Mouse (Mus musculus) adrenal gland, postnatal 4 days (tissue): ENCODE measurements around the gene Itga6. TPM values are rescaled to one million over a fixed set of nuclear protein-coding genes. Genes with fewer than 3 reads are reported as not detected.

Experiments used
- DNase-seq, 2 experiments: peaks; one replicate each; pipeline ENCODE4 v3.0.0; 2021 to 2022; ENCODE audit warnings: low spot score in 2 of 2, mixed read lengths in 2 of 2
- total RNA-seq, 2 experiments: library from RNA; stranded (reverse); gene quantifications; 2 replicates each; pipeline ENCODE4 v1.2.3; 2021

Gene Itga6
- total RNA-seq, 2 experiments from 2014 or later, result 240 to 287 TPM

GRCm38 (mm10) chr2:71760091-71760490 lies 14.7 kb downstream of the Itga6 start:
- DNase-seq, result no peak

- no peak for DNase-seq
Measured at GRCm38 (mm10) chr2:71761081-71761480, 15.7 kb downstream of the Itga6 start.

GRCm38 (mm10) chr2:71764525-71764924 lies 19.1 kb downstream of the Itga6 start:
- DNase-seq, result no peak

GRCm38 (mm10) chr2:71764961-71765735 lies 19.7 kb downstream of the Itga6 start:
- no peak for DNase-seq

GRCm38 (mm10) chr2:71766007-71766406 lies 20.6 kb downstream of the Itga6 start:
- DNase-seq, result no peak

- no peak for DNase-seq
Measured at GRCm38 (mm10) chr2:71767019-71767610, 21.7 kb downstream of the Itga6 start.

GRCm38 (mm10) chr2:71771762-71772161 lies 26.3 kb downstream of the Itga6 start:
- no peak for DNase-seq

- no peak for DNase-seq
Measured at GRCm38 (mm10) chr2:71773714-71774113, 28.3 kb downstream of the Itga6 start.

GRCm38 (mm10) chr2:71774246-71774951 lies 29.0 kb downstream of the Itga6 start:
- no peak for DNase-seq

- no peak for DNase-seq
Measured at GRCm38 (mm10) chr2:71775201-71775611, 29.8 kb downstream of the Itga6 start.

GRCm38 (mm10) chr2:71779266-71779888 lies 34.0 kb downstream of the Itga6 start:
- DNase-seq, result no peak

- no peak for DNase-seq
Measured at GRCm38 (mm10) chr2:71780016-71780415, 34.6 kb downstream of the Itga6 start.

GRCm38 (mm10) chr2:71785260-71785659 lies 39.8 kb downstream of the Itga6 start:
- no peak for DNase-seq

GRCm38 (mm10) chr2:71786060-71786459 lies 40.6 kb downstream of the Itga6 start:
- no peak for DNase-seq

GRCm38 (mm10) chr2:71786591-71787155 lies 41.3 kb downstream of the Itga6 start:
- DNase-seq, result peak; percentile 46 to 52

GRCm38 (mm10) chr2:71787156-71787590 lies 41.8 kb downstream of the Itga6 start:
- DNase-seq, result peak in 1 of 2 experiments; percentile 37

- peak in 1 of 2 experiments; percentile 17 for DNase-seq
Measured at GRCm38 (mm10) chr2:71787591-71788460, 42.4 kb downstream of the Itga6 start.

- DNase-seq, result no peak
Measured at GRCm38 (mm10) chr2:71790752-71791151, 45.3 kb downstream of the Itga6 start.

GRCm38 (mm10) chr2:71791203-71791602 lies 45.8 kb downstream of the Itga6 start:
- DNase-seq, result no peak

- DNase-seq, result no peak
Measured at GRCm38 (mm10) chr2:71794139-71794538, 48.7 kb downstream of the Itga6 start.
